Mouse (Mus musculus): ENCODE measurements around the gene Cadps. TPM values are rescaled to one million over a fixed set of nuclear protein-coding genes. Genes with fewer than 3 reads are reported as not detected.
A peak's percentile ranks its signal among the peaks of the same experiment; 100 is the strongest.

The Cadps gene
- total and polyA plus RNA-seq, 3 experiments = 0.09 to 0.16 TPM; not detected in 1

GRCm38 (mm10) chr14:12346011-12346864 lies 476.6 kb downstream of the Cadps start:
- H3K79me2 ChIP-seq (replicated peaks; ENCODE audit: control insufficient read depth, insufficient read depth, low read length) = no peaks in the 10 kb centered on the region
- no peak overlapping the region for H3K27ac ChIP-seq
- no peak for DNase-seq
- H3K27me3 ChIP-seq (ENCODE audit: control insufficient read depth, insufficient read depth, low read length) = peaks cover 46% of the 10 kb centered on the region
- WGBS = 1% methylated on average over 50 of the region's 50 CpGs
- no peak for TF ChIP-seq EP300 (IDR thresholded peaks at IDR 0.05; ENCODE audit: insufficient read depth, low read depth, low read length)
- TF ChIP-seq CTCF (IDR thresholded peaks at IDR 0.05) = no peak
- no peak for TF ChIP-seq POLR2A (IDR thresholded peaks at IDR 0.05; ENCODE audit: insufficient read depth, low read depth, low read length)
- peak overlapping the region; percentile 18; the same call in 1 of the 2 replicates for H3K4me3 ChIP-seq
- no peak overlapping the region for H3K9ac ChIP-seq (ENCODE audit: low read depth, low read length)
- no peaks in the 10 kb centered on the region for H3K36me3 ChIP-seq (ENCODE audit: control insufficient read depth, insufficient read depth, low read length)
- H3K4me1 ChIP-seq (ENCODE audit: control insufficient read depth, insufficient read depth, low read length) = no peaks in the 10 kb centered on the region
- intact Hi-C loops (cut with DNase I) = no loop called here

GRCm38 (mm10) chr14:12345241-12345921 lies 477.5 kb downstream of the Cadps start:
- H3K27me3 ChIP-seq (ENCODE audit: control insufficient read depth, insufficient read depth, low read length) = peaks cover 50% of the 10 kb centered on the region
- H3K79me2 ChIP-seq (replicated peaks; ENCODE audit: control insufficient read depth, insufficient read depth, low read length) = no peaks in the 10 kb centered on the region
- intact Hi-C loops (cut with DNase I) = no loop called here
- no peak overlapping the region for H3K9ac ChIP-seq (ENCODE audit: low read depth, low read length)
- DNase-seq = no peak
- TF ChIP-seq CTCF (IDR thresholded peaks at IDR 0.05) = no peak
- no peak for TF ChIP-seq EP300 (IDR thresholded peaks at IDR 0.05; ENCODE audit: insufficient read depth, low read depth, low read length)
- no peak for TF ChIP-seq POLR2A (IDR thresholded peaks at IDR 0.05; ENCODE audit: insufficient read depth, low read depth, low read length)
- H3K27ac ChIP-seq = no peak overlapping the region
- H3K36me3 ChIP-seq (ENCODE audit: control insufficient read depth, insufficient read depth, low read length) = no peaks in the 10 kb centered on the region
- 2% methylated on average over 40 of the region's 40 CpGs for WGBS
- no peak overlapping the region for H3K4me3 ChIP-seq
- H3K4me1 ChIP-seq (ENCODE audit: control insufficient read depth, insufficient read depth, low read length) = no peaks in the 10 kb centered on the region

DNA sequence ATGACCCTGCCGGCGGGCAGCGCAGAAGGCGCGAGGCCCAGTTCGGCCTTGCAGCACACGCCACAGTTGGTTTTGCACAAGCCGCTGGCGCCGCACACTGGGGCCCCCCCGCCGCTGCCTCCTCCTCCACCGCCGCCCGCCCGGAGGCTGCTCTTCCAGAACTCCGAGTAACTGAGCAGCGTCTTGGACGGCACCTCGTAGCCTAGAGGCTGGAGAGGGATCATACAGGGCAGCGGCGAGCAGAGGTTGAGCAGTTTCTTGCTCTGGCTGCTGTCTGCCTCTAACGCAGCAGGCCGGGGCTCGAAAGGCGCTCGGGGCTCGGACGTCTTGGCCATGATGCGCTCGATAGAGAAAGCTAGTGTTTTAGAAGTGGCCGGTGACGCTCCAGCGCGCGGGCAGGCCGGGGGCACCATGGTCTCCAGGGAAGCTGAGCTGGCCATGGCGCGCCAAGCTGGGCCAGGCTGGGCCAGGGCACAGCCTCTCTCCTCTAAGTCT lies 478.1 kb downstream of the Cadps start:
- Histone ChIP-seq H3K79me2 (replicated peaks; ENCODE audit: control insufficient read depth, insufficient read depth, low read length) (no peaks in the 10 kb centered on the region), H3K27ac (no peak overlapping the region), H3K4me1 (ENCODE audit: control insufficient read depth, insufficient read depth, low read length) (no peaks in the 10 kb centered on the region), H3K4me3 (no peak overlapping the region), H3K9ac (ENCODE audit: low read depth, low read length) (no peak overlapping the region), H3K36me3 (ENCODE audit: control insufficient read depth, insufficient read depth, low read length) (no peaks in the 10 kb centered on the region), H3K27me3 (ENCODE audit: control insufficient read depth, insufficient read depth, low read length) (peaks cover 50% of the 10 kb centered on the region)
- TF ChIP-seq POLR2A (IDR thresholded peaks at IDR 0.05; ENCODE audit: insufficient read depth, low read depth, low read length) (no peak), CTCF (IDR thresholded peaks at IDR 0.05) (no peak), EP300 (IDR thresholded peaks at IDR 0.05; ENCODE audit: insufficient read depth, low read depth, low read length) (no peak)
- intact Hi-C loops (cut with DNase I) = no loop called here
- no peak for DNase-seq
- WGBS = 1% methylated on average over 39 of the region's 39 CpGs

GRCm38 (mm10) chr14:12344061-12344745 lies 478.7 kb downstream of the Cadps start:
- Histone ChIP-seq H3K36me3 (ENCODE audit: control insufficient read depth, insufficient read depth, low read length) (no peaks in the 10 kb centered on the region), H3K79me2 (replicated peaks; ENCODE audit: control insufficient read depth, insufficient read depth, low read length) (no peaks in the 10 kb centered on the region), H3K9ac (ENCODE audit: low read depth, low read length) (no peak overlapping the region), H3K27me3 (ENCODE audit: control insufficient read depth, insufficient read depth, low read length) (peaks cover 49% of the 10 kb centered on the region), H3K4me1 (ENCODE audit: control insufficient read depth, insufficient read depth, low read length) (no peaks in the 10 kb centered on the region), H3K4me3 (no peak overlapping the region), H3K27ac (no peak overlapping the region)
- intact Hi-C loops (cut with DNase I) = no loop called here
- no peak for DNase-seq
- no peak for TF ChIP-seq EP300 (IDR thresholded peaks at IDR 0.05; ENCODE audit: insufficient read depth, low read depth, low read length)
- no peak for TF ChIP-seq POLR2A (IDR thresholded peaks at IDR 0.05; ENCODE audit: insufficient read depth, low read depth, low read length)
- TF ChIP-seq CTCF (IDR thresholded peaks at IDR 0.05) = no peak
- 4% methylated on average over 24 of the region's 24 CpGs for WGBS

DNA sequence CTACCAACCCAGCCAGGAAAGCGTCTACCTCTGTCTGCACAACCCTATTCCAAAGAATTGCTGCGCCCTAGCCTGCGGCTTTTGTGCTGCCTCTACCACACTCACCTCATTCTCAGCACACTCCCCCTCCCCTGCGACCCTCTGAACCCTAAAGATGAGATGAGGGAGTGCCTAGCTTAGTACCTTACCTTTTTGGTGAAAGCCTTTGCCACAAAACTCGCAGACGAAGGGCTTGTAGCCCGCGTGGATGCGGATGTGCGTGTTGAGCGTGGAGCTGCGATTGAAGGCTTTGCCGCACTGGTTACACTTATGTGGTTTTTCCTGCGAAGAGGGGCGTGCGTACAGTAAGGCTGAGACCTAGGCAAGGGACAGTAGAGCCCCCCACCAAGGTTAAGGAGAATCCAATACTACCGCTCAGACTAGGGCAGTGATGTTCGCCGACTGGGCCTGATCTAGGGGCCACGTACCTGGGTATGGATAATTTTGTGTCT lies 479.4 kb downstream of the Cadps start:
- no peaks in the 10 kb centered on the region for H3K36me3 ChIP-seq (ENCODE audit: control insufficient read depth, insufficient read depth, low read length)
- intact Hi-C loops (cut with DNase I) = no loop called here
- no peak for TF ChIP-seq EP300 (IDR thresholded peaks at IDR 0.05; ENCODE audit: insufficient read depth, low read depth, low read length)
- no peak for TF ChIP-seq CTCF (IDR thresholded peaks at IDR 0.05)
- no peak for TF ChIP-seq POLR2A (IDR thresholded peaks at IDR 0.05; ENCODE audit: insufficient read depth, low read depth, low read length)
- H3K79me2 ChIP-seq (replicated peaks; ENCODE audit: control insufficient read depth, insufficient read depth, low read length) = no peaks in the 10 kb centered on the region
- H3K4me1 ChIP-seq (ENCODE audit: control insufficient read depth, insufficient read depth, low read length) = no peaks in the 10 kb centered on the region
- no peak overlapping the region for H3K9ac ChIP-seq (ENCODE audit: low read depth, low read length)
- no peak for DNase-seq
- peaks cover 52% of the 10 kb centered on the region for H3K27me3 ChIP-seq (ENCODE audit: control insufficient read depth, insufficient read depth, low read length)
- H3K27ac ChIP-seq = no peak overlapping the region
- H3K4me3 ChIP-seq = no peak overlapping the region
- WGBS = 4% methylated on average over 20 of the region's 20 CpGs

All from heart, adult 2 months (tissue).